Mouse (Mus musculus) lung, postnatal 0 days (tissue): ENCODE results near the gene Nfia.

Source experiments
- CTCF ChIP-seq: IDR thresholded peaks from 2 replicates; pipeline ENCODE4 v1.5.1; 2016; ENCODE audit warnings: antibody characterized with exemption, mild to moderate bottlenecking
- EP300 ChIP-seq: IDR thresholded peaks from 2 replicates; pipeline ENCODE4 v1.6.1; 2016; ENCODE audit warnings: antibody characterized with exemption, mild to moderate bottlenecking, control low read depth

DNA sequence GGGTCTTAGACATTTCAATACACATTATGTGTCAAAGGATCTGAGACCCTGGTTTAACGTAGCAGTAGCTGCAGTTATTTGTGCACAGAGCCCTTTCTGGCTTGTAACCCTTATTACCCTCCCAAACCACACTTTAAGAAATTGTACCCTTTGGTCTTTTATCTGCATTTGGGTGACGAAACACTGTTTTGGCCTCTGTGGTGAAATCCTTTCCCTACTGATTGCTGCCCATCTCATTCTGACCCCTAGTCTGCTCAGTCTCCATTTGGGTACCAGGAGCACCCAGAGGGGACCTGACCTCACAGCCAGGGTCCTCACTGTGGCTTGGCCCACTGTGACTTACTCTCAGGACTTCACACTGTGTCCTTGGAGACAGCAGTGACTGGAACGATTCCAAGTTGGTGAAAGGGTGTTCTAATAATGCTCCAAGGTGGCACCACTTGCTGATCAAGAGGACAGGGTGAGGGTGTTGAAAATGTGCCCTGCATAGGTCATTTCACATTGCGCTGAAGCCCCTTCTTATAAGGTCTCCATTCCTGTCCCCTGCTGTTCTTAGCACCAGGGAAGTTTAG is 136.1 kb downstream of the Nfia start:
- TF ChIP-seq CTCF, result no peak
- no peak for TF ChIP-seq EP300
